Mouse (Mus musculus) erythroblast, embryonic 14.5 days (primary cell): ENCODE results near the gene Ptgdr.

Source experiments
- GATA1 ChIP-seq: IDR thresholded peaks from 2 replicates; pipeline ENCODE4 v1.6.1; 2012; ENCODE audit warnings: low read length, inconsistent platforms, mixed read lengths
- TAL1 ChIP-seq: IDR thresholded peaks from 3 replicates; pipeline ENCODE4 v1.6.1; 2012; ENCODE audit warnings: low read length, inconsistent platforms, mixed read lengths

DNA sequence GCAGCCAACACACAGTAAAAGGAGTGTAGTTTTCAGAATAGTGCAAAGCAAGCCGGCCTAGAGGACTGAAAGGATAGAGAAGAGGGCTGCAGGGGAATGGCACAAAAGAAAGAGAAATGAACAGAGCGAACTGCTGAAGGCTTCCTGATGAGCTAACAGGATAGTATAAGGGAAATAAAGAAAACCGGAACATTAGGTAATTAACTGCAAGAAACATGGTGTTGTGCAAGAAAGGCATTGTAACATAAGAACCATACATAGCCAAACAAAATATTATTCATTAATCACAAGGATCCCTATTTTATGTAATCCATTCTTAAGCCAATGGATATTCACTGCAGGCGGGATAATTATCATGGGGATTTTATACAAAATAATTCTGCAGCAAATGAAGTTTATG is 45.0 kb upstream of the Ptgdr start:
- TF ChIP-seq GATA1: no peak
- no peak for TF ChIP-seq TAL1
